Mouse (Mus musculus) WW6 (cell line): ENCODE measurements around the gene Fyn.

Source experiments
- DNase-seq: peaks from one replicate; pipeline ENCODE4 v3.0.0-alpha.2; 2013; ENCODE audit warnings: low read depth, low spot score

The Fyn gene

GRCm38 (mm10) chr10:39506353-39506752 is 137.7 kb downstream of the Fyn start:
- DNase-seq: no peak

- DNase-seq: no peak
Observed at GRCm38 (mm10) chr10:39506831-39507230, 138.2 kb downstream of the Fyn start.

- no peak for DNase-seq
Observed at GRCm38 (mm10) chr10:39508801-39509200, 140.1 kb downstream of the Fyn start.

- DNase-seq: no peak
Observed at GRCm38 (mm10) chr10:39509937-39510336, 141.3 kb downstream of the Fyn start.

GRCm38 (mm10) chr10:39512631-39513314 is 144.1 kb downstream of the Fyn start:
- no peak for DNase-seq

- no peak for DNase-seq
Observed at GRCm38 (mm10) chr10:39514916-39515315, 146.3 kb downstream of the Fyn start.

- no peak for DNase-seq
Observed at GRCm38 (mm10) chr10:39516541-39517133, 148.0 kb downstream of the Fyn start.

- no peak for DNase-seq
Observed at GRCm38 (mm10) chr10:39517375-39517774, 148.7 kb downstream of the Fyn start.

GRCm38 (mm10) chr10:39518232-39518631 is 149.6 kb downstream of the Fyn start:
- no peak for DNase-seq

GRCm38 (mm10) chr10:39518859-39519258 is 150.2 kb downstream of the Fyn start:
- no peak for DNase-seq

GRCm38 (mm10) chr10:39520123-39520989 is 151.7 kb downstream of the Fyn start:
- no peak for DNase-seq

- DNase-seq: no peak
Observed at GRCm38 (mm10) chr10:39521327-39521726, 152.7 kb downstream of the Fyn start.

- DNase-seq: no peak
Observed at GRCm38 (mm10) chr10:39521861-39522391, 153.3 kb downstream of the Fyn start.

- no peak for DNase-seq
Observed at GRCm38 (mm10) chr10:39522857-39523614, 154.4 kb downstream of the Fyn start.

- DNase-seq: no peak
Observed at GRCm38 (mm10) chr10:39524355-39524754, 155.7 kb downstream of the Fyn start.

- no peak for DNase-seq
Observed at GRCm38 (mm10) chr10:39525431-39525830, 156.8 kb downstream of the Fyn start.

- no peak for DNase-seq
Observed at GRCm38 (mm10) chr10:39527113-39527512, 158.5 kb downstream of the Fyn start.

- no peak for DNase-seq
Observed at GRCm38 (mm10) chr10:39529179-39529578, 160.5 kb downstream of the Fyn start.

- no peak for DNase-seq
Observed at GRCm38 (mm10) chr10:39532008-39532740, 163.5 kb downstream of the Fyn start.

- DNase-seq: no peak
Observed at GRCm38 (mm10) chr10:39532823-39533222, 164.2 kb downstream of the Fyn start.
